Mouse (Mus musculus): ENCODE results near the gene Ppp1r37. TPM values are rescaled to one million over a fixed set of nuclear protein-coding genes. Genes with fewer than 3 reads are reported as not detected.

Gene Ppp1r37
- polyA plus RNA-seq, 1 experiment from 2014 or later, result 11.3 TPM

- Histone ChIP-seq H3K9me3 (replicated peaks; ENCODE audit: control insufficient read depth, low read length) (no peaks in the 10 kb centered on the region), H3K4me2 (ENCODE audit: low read depth, low read length) (peak overlapping the region; percentile 18; the same call in 1 of the 2 replicates), H3K4me1 (ENCODE audit: control insufficient read depth, low read depth, low read length) (peaks cover 53% of the 10 kb centered on the region), H3K9ac (ENCODE audit: low read depth, low read length) (no peak overlapping the region), H3K36me3 (ENCODE audit: control insufficient read depth, insufficient read depth) (no peaks in the 10 kb centered on the region), H3K27me3 (ENCODE audit: control insufficient read depth, insufficient read depth, low read depth, low read length) (peaks cover 10% of the 10 kb centered on the region), H3K27ac (ENCODE audit: low read length) (0 out of 2 replicates have a peak overlapping the region, but pooled peaks have one; percentile 42), H3K4me3 (ENCODE audit: low read depth, low read length) (no peak overlapping the region)
- ATAC-seq (ENCODE audit: low read depth), result no peak
- 37% methylated on average over 3 of the region's 3 CpGs for WGBS (ENCODE audit: insufficient replicate concordance)
Measured at GRCm38 (mm10) chr7:19575559-19575958, 12.7 kb upstream of the Ppp1r37 start.

GRCm38 (mm10) chr7:19573776-19574140, 10.9 kb upstream of the Ppp1r37 start:
- no peak for ATAC-seq (ENCODE audit: low read depth)
- H3K27ac ChIP-seq (ENCODE audit: low read length), result peak overlapping the region; percentile 93
- H3K36me3 ChIP-seq (ENCODE audit: control insufficient read depth, insufficient read depth), result peaks cover 5% of the 10 kb centered on the region; the same call in 1 of the 2 replicates
- H3K4me2 ChIP-seq (ENCODE audit: low read depth, low read length), result peak overlapping the region; percentile 78
- peak overlapping the region; percentile 79 for H3K4me3 ChIP-seq (ENCODE audit: low read depth, low read length)
- peak overlapping the region; percentile 81 for H3K9ac ChIP-seq (ENCODE audit: low read depth, low read length)
- WGBS (ENCODE audit: insufficient replicate concordance), result 29% methylated on average over 16 of the region's 16 CpGs
- peaks cover 53% of the 10 kb centered on the region for H3K4me1 ChIP-seq (ENCODE audit: control insufficient read depth, low read depth, low read length)
- H3K9me3 ChIP-seq (replicated peaks; ENCODE audit: control insufficient read depth, low read length), result no peaks in the 10 kb centered on the region
- peaks cover 10% of the 10 kb centered on the region for H3K27me3 ChIP-seq (ENCODE audit: control insufficient read depth, insufficient read depth, low read depth, low read length)

GRCm38 (mm10) chr7:19572926-19573775, 10.3 kb upstream of the Ppp1r37 start:
- peaks cover 10% of the 10 kb centered on the region for H3K27me3 ChIP-seq (ENCODE audit: control insufficient read depth, insufficient read depth, low read depth, low read length)
- peak overlapping the region; percentile 81 for H3K9ac ChIP-seq (ENCODE audit: low read depth, low read length)
- peak overlapping the region; percentile 78 for H3K4me2 ChIP-seq (ENCODE audit: low read depth, low read length)
- under 1% methylated on average over 53 of the region's 53 CpGs for WGBS (ENCODE audit: insufficient replicate concordance)
- peaks cover 5% of the 10 kb centered on the region; the same call in 1 of the 2 replicates for H3K36me3 ChIP-seq (ENCODE audit: control insufficient read depth, insufficient read depth)
- H3K4me3 ChIP-seq (ENCODE audit: low read depth, low read length), result peak overlapping the region; percentile 79
- no peaks in the 10 kb centered on the region for H3K9me3 ChIP-seq (replicated peaks; ENCODE audit: control insufficient read depth, low read length)
- ATAC-seq (ENCODE audit: low read depth), result peak; percentile 89
- H3K4me1 ChIP-seq (ENCODE audit: control insufficient read depth, low read depth, low read length), result peaks cover 50% of the 10 kb centered on the region
- H3K27ac ChIP-seq (ENCODE audit: low read length), result peak overlapping the region; percentile 93

GRCm38 (mm10) chr7:19569647-19570046, 6.8 kb upstream of the Ppp1r37 start:
- H3K27ac ChIP-seq (ENCODE audit: low read length), result no peak overlapping the region
- H3K4me2 ChIP-seq (ENCODE audit: low read depth, low read length), result no peak overlapping the region
- H3K27me3 ChIP-seq (ENCODE audit: control insufficient read depth, insufficient read depth, low read depth, low read length), result no peaks in the 10 kb centered on the region
- peaks cover 17% of the 10 kb centered on the region for H3K36me3 ChIP-seq (ENCODE audit: control insufficient read depth, insufficient read depth)
- H3K9me3 ChIP-seq (replicated peaks; ENCODE audit: control insufficient read depth, low read length), result no peaks in the 10 kb centered on the region
- H3K4me1 ChIP-seq (ENCODE audit: control insufficient read depth, low read depth, low read length), result peaks cover 36% of the 10 kb centered on the region
- ATAC-seq (ENCODE audit: low read depth), result no peak
- no peak overlapping the region for H3K9ac ChIP-seq (ENCODE audit: low read depth, low read length)
- H3K4me3 ChIP-seq (ENCODE audit: low read depth, low read length), result no peak overlapping the region
- WGBS (ENCODE audit: insufficient replicate concordance), result 81% methylated on average over 3 of the region's 3 CpGs

- no peaks in the 10 kb centered on the region for H3K9me3 ChIP-seq (replicated peaks; ENCODE audit: control insufficient read depth, low read length)
- no peak overlapping the region for H3K4me2 ChIP-seq (ENCODE audit: low read depth, low read length)
- no peak overlapping the region for H3K27ac ChIP-seq (ENCODE audit: low read length)
- H3K27me3 ChIP-seq (ENCODE audit: control insufficient read depth, insufficient read depth, low read depth, low read length), result no peaks in the 10 kb centered on the region
- H3K9ac ChIP-seq (ENCODE audit: low read depth, low read length), result no peak overlapping the region
- WGBS (ENCODE audit: insufficient replicate concordance), result 78% methylated on average over 8 of the region's 8 CpGs
- ATAC-seq (ENCODE audit: low read depth), result no peak
- peaks cover 22% of the 10 kb centered on the region for H3K36me3 ChIP-seq (ENCODE audit: control insufficient read depth, insufficient read depth)
- H3K4me1 ChIP-seq (ENCODE audit: control insufficient read depth, low read depth, low read length), result peaks cover 49% of the 10 kb centered on the region
- H3K4me3 ChIP-seq (ENCODE audit: low read depth, low read length), result no peak overlapping the region
Measured at GRCm38 (mm10) chr7:19567426-19567825, 4.5 kb upstream of the Ppp1r37 start.

- peaks cover 35% of the 10 kb centered on the region for H3K4me1 ChIP-seq (ENCODE audit: control insufficient read depth, low read depth, low read length)
- H3K27ac ChIP-seq (ENCODE audit: low read length), result peak overlapping the region; percentile 48
- H3K9me3 ChIP-seq (replicated peaks; ENCODE audit: control insufficient read depth, low read length), result no peaks in the 10 kb centered on the region
- no peak overlapping the region for H3K9ac ChIP-seq (ENCODE audit: low read depth, low read length)
- ATAC-seq (ENCODE audit: low read depth), result no peak
- H3K36me3 ChIP-seq (ENCODE audit: control insufficient read depth, insufficient read depth), result peaks cover 22% of the 10 kb centered on the region
- no peak overlapping the region for H3K4me2 ChIP-seq (ENCODE audit: low read depth, low read length)
- no peaks in the 10 kb centered on the region for H3K27me3 ChIP-seq (ENCODE audit: control insufficient read depth, insufficient read depth, low read depth, low read length)
- WGBS (ENCODE audit: insufficient replicate concordance), result 88% methylated on average over 2 of the region's 2 CpGs
- H3K4me3 ChIP-seq (ENCODE audit: low read depth, low read length), result no peak overlapping the region
Measured at GRCm38 (mm10) chr7:19565803-19566202, 2.9 kb upstream of the Ppp1r37 start.

- peak overlapping the region; percentile 23; the same call in 1 of the 2 replicates for H3K9ac ChIP-seq (ENCODE audit: low read depth, low read length)
- H3K4me2 ChIP-seq (ENCODE audit: low read depth, low read length), result peak overlapping the region; percentile 96
- WGBS (ENCODE audit: insufficient replicate concordance), result 82% methylated on average over 4 of the region's 4 CpGs
- H3K9me3 ChIP-seq (replicated peaks; ENCODE audit: control insufficient read depth, low read length), result no peaks in the 10 kb centered on the region
- peak overlapping the region; percentile 96 for H3K27ac ChIP-seq (ENCODE audit: low read length)
- peak overlapping the region; percentile 97; the same call in 1 of the 2 replicates for H3K4me3 ChIP-seq (ENCODE audit: low read depth, low read length)
- H3K27me3 ChIP-seq (ENCODE audit: control insufficient read depth, insufficient read depth, low read depth, low read length), result no peaks in the 10 kb centered on the region
- ATAC-seq (ENCODE audit: low read depth), result no peak
- peaks cover 47% of the 10 kb centered on the region for H3K4me1 ChIP-seq (ENCODE audit: control insufficient read depth, low read depth, low read length)
- peaks cover 17% of the 10 kb centered on the region for H3K36me3 ChIP-seq (ENCODE audit: control insufficient read depth, insufficient read depth)
Measured at GRCm38 (mm10) chr7:19564455-19564854, 1.6 kb upstream of the Ppp1r37 start.

- no peaks in the 10 kb centered on the region for H3K9me3 ChIP-seq (replicated peaks; ENCODE audit: control insufficient read depth, low read length)
- 25% methylated on average over 3 of the region's 3 CpGs for WGBS (ENCODE audit: insufficient replicate concordance)
- H3K36me3 ChIP-seq (ENCODE audit: control insufficient read depth, insufficient read depth), result peaks cover 17% of the 10 kb centered on the region
- peaks cover 52% of the 10 kb centered on the region for H3K4me1 ChIP-seq (ENCODE audit: control insufficient read depth, low read depth, low read length)
- H3K27me3 ChIP-seq (ENCODE audit: control insufficient read depth, insufficient read depth, low read depth, low read length), result no peaks in the 10 kb centered on the region
- peak; percentile 79 for ATAC-seq (ENCODE audit: low read depth)
- peak overlapping the region; percentile 96 for H3K27ac ChIP-seq (ENCODE audit: low read length)
- H3K9ac ChIP-seq (ENCODE audit: low read depth, low read length), result peak overlapping the region; percentile 95
- peak overlapping the region; percentile 96 for H3K4me2 ChIP-seq (ENCODE audit: low read depth, low read length)
- peak overlapping the region; percentile 97 for H3K4me3 ChIP-seq (ENCODE audit: low read depth, low read length)
Measured at GRCm38 (mm10) chr7:19563884-19564283, 1.0 kb upstream of the Ppp1r37 start.
